Mouse (Mus musculus): ENCODE data around the gene Maff. TPM values are rescaled to one million over a fixed set of nuclear protein-coding genes. Genes with fewer than 3 reads are reported as not detected.

Gene Maff
- polyA plus RNA-seq, 1 experiment = 3.6 TPM

- H3K4me1 ChIP-seq (ENCODE audit: control insufficient read depth, insufficient read depth, low read length) = peaks cover 3% of the 10 kb centered on the region; the same call in 1 of the 2 replicates
- no peak for TF ChIP-seq POLR2A (IDR thresholded peaks at IDR 0.05; ENCODE audit: borderline replicate concordance, control insufficient read depth, low read depth, low read length)
- no peak for TF ChIP-seq CTCF (IDR thresholded peaks at IDR 0.05; ENCODE audit: control insufficient read depth, insufficient read depth, low read length)
- H3K4me3 ChIP-seq (replicated peaks; ENCODE audit: control insufficient read depth, low read depth, low read length) = no peak overlapping the region
- 64% methylated on average over 7 of the region's 7 CpGs for WGBS
- H3K27ac ChIP-seq (ENCODE audit: control insufficient read depth, insufficient read depth, low read depth, low read length, poor library complexity) = no peak overlapping the region
Observed at GRCm38 (mm10) chr15:79387611-79388010, 41.2 kb downstream of the Maff start.

- WGBS = 79% methylated on average over 6 of the region's 6 CpGs
- Histone ChIP-seq H3K4me1 (ENCODE audit: control insufficient read depth, insufficient read depth, low read length) (peaks cover 3% of the 10 kb centered on the region; the same call in 1 of the 2 replicates), H3K27ac (ENCODE audit: control insufficient read depth, insufficient read depth, low read depth, low read length, poor library complexity) (no peak overlapping the region), H3K4me3 (replicated peaks; ENCODE audit: control insufficient read depth, low read depth, low read length) (no peak overlapping the region)
- TF ChIP-seq POLR2A (IDR thresholded peaks at IDR 0.05; ENCODE audit: borderline replicate concordance, control insufficient read depth, low read depth, low read length) = no peak
Observed at GRCm38 (mm10) chr15:79388171-79388570, 41.8 kb downstream of the Maff start.

- H3K27ac ChIP-seq (ENCODE audit: control insufficient read depth, insufficient read depth, low read depth, low read length, poor library complexity) = no peak overlapping the region
- TF ChIP-seq CTCF (IDR thresholded peaks at IDR 0.05; ENCODE audit: control insufficient read depth, insufficient read depth, low read length) (no peak), POLR2A (IDR thresholded peaks at IDR 0.05; ENCODE audit: borderline replicate concordance, control insufficient read depth, low read depth, low read length) (no peak)
- peaks cover 3% of the 10 kb centered on the region; the same call in 1 of the 2 replicates for H3K4me1 ChIP-seq (ENCODE audit: control insufficient read depth, insufficient read depth, low read length)
- 61% methylated on average over 6 of the region's 6 CpGs for WGBS
- no peak overlapping the region for H3K4me3 ChIP-seq (replicated peaks; ENCODE audit: control insufficient read depth, low read depth, low read length)
Observed at GRCm38 (mm10) chr15:79390434-79390833, 44.0 kb downstream of the Maff start.

- peaks cover 3% of the 10 kb centered on the region; the same call in 1 of the 2 replicates for H3K4me1 ChIP-seq (ENCODE audit: control insufficient read depth, insufficient read depth, low read length)
Observed at GRCm38 (mm10) chr15:79391447-79392093, 45.1 kb downstream of the Maff start.

GRCm38 (mm10) chr15:79392527-79392926 lies 46.1 kb downstream of the Maff start:
- WGBS = 84% methylated on average over 5 of the region's 5 CpGs
- Histone ChIP-seq H3K4me3 (replicated peaks; ENCODE audit: control insufficient read depth, low read depth, low read length) (no peak overlapping the region), H3K27ac (ENCODE audit: control insufficient read depth, insufficient read depth, low read depth, low read length, poor library complexity) (no peak overlapping the region), H3K4me1 (ENCODE audit: control insufficient read depth, insufficient read depth, low read length) (peaks cover 3% of the 10 kb centered on the region; the same call in 1 of the 2 replicates)
- TF ChIP-seq CTCF (IDR thresholded peaks at IDR 0.05; ENCODE audit: control insufficient read depth, insufficient read depth, low read length) (no peak), POLR2A (IDR thresholded peaks at IDR 0.05; ENCODE audit: borderline replicate concordance, control insufficient read depth, low read depth, low read length) (no peak)

More at GRCm38 (mm10) chr15:79391447-79392093, 45.1 kb downstream of the Maff start:
- H3K4me3 ChIP-seq (replicated peaks; ENCODE audit: control insufficient read depth, low read depth, low read length) = no peak overlapping the region
- TF ChIP-seq CTCF (IDR thresholded peaks at IDR 0.05; ENCODE audit: control insufficient read depth, insufficient read depth, low read length) = no peak
- no peak for TF ChIP-seq POLR2A (IDR thresholded peaks at IDR 0.05; ENCODE audit: borderline replicate concordance, control insufficient read depth, low read depth, low read length)
- no peak overlapping the region for H3K27ac ChIP-seq (ENCODE audit: control insufficient read depth, insufficient read depth, low read depth, low read length, poor library complexity)
- WGBS = 59% methylated on average over 7 of the region's 7 CpGs

GRCm38 (mm10) chr15:79393101-79393500 lies 46.7 kb downstream of the Maff start:
- Histone ChIP-seq H3K4me1 (ENCODE audit: control insufficient read depth, insufficient read depth, low read length) (peaks cover 3% of the 10 kb centered on the region; the same call in 1 of the 2 replicates), H3K27ac (ENCODE audit: control insufficient read depth, insufficient read depth, low read depth, low read length, poor library complexity) (no peak overlapping the region), H3K4me3 (replicated peaks; ENCODE audit: control insufficient read depth, low read depth, low read length) (no peak overlapping the region)
- WGBS = 78% methylated on average over 6 of the region's 6 CpGs
- TF ChIP-seq CTCF (IDR thresholded peaks at IDR 0.05; ENCODE audit: control insufficient read depth, insufficient read depth, low read length) = no peak
- no peak for TF ChIP-seq POLR2A (IDR thresholded peaks at IDR 0.05; ENCODE audit: borderline replicate concordance, control insufficient read depth, low read depth, low read length)

- 77% methylated on average over 4 of the region's 4 CpGs for WGBS
- TF ChIP-seq POLR2A (IDR thresholded peaks at IDR 0.05; ENCODE audit: borderline replicate concordance, control insufficient read depth, low read depth, low read length) (no peak), CTCF (IDR thresholded peaks at IDR 0.05; ENCODE audit: control insufficient read depth, insufficient read depth, low read length) (no peak)
- Histone ChIP-seq H3K27ac (ENCODE audit: control insufficient read depth, insufficient read depth, low read depth, low read length, poor library complexity) (no peak overlapping the region), H3K4me3 (replicated peaks; ENCODE audit: control insufficient read depth, low read depth, low read length) (no peak overlapping the region), H3K4me1 (ENCODE audit: control insufficient read depth, insufficient read depth, low read length) (peaks cover 3% of the 10 kb centered on the region; the same call in 1 of the 2 replicates)
Observed at GRCm38 (mm10) chr15:79394842-79395241, 48.4 kb downstream of the Maff start.

- no peak overlapping the region for H3K27ac ChIP-seq (ENCODE audit: control insufficient read depth, insufficient read depth, low read depth, low read length, poor library complexity)
- TF ChIP-seq CTCF (IDR thresholded peaks at IDR 0.05; ENCODE audit: control insufficient read depth, insufficient read depth, low read length) (no peak), POLR2A (IDR thresholded peaks at IDR 0.05; ENCODE audit: borderline replicate concordance, control insufficient read depth, low read depth, low read length) (no peak)
- H3K4me1 ChIP-seq (ENCODE audit: control insufficient read depth, insufficient read depth, low read length) = peaks cover 4% of the 10 kb centered on the region
- no peak overlapping the region for H3K4me3 ChIP-seq (replicated peaks; ENCODE audit: control insufficient read depth, low read depth, low read length)
- 79% methylated on average over 6 of the region's 6 CpGs for WGBS
Observed at GRCm38 (mm10) chr15:79395281-79395680, 48.9 kb downstream of the Maff start.

Measured in bone marrow, adult 2 months (tissue).